9 mouse cellular contexts compared by ENCODE assay signal in genomic region chr1:57333550-57334213, GRCm38 (mm10). TPM values are rescaled to one million over a fixed set of nuclear protein-coding genes. Genes with fewer than 3 reads are reported as not detected.
DNase-seq lines count a peak whose midpoint lies in the region; ATAC-seq and TF ChIP-seq lines count a peak whose summit lies in the region.
"Had no signal": no experiment of that assay in that cellular context is flagged by ENCODE, and none has a peak within 500 bp of the region (broad histone marks: within the 10 kb centered on the region; RNA-seq: fewer than 3 reads in every experiment).

No protein-coding gene starts in this region.

- no peaks in the 10 kb centered on the region for H3K27me3 ChIP-seq in midbrain, embryonic 15.5 days (replicated peaks)
- 0 out of 2 replicates have a peak, but pooled peaks cover 2% of the 10 kb centered on the region for H3K27me3 ChIP-seq in midbrain, embryonic 13.5 days
- no peaks in the 10 kb centered on the region for H3K27me3 ChIP-seq in heart, embryonic 11.5 days (ENCODE audit: control insufficient read depth, insufficient read depth, low read length)
- no peaks in the 10 kb centered on the region for H3K27me3 ChIP-seq in stomach, postnatal 0 days (ENCODE audit: control insufficient read depth, insufficient read depth, low read length)
- H3K27me3 ChIP-seq: liver, embryonic 15.5 days had no signal

- peaks cover 6% of the 10 kb centered on the region for H3K4me1 ChIP-seq in midbrain, embryonic 15.5 days
- H3K4me1 ChIP-seq in midbrain, embryonic 13.5 days (replicated peaks) = 0 out of 2 replicates have a peak, but pooled peaks cover 5% of the 10 kb centered on the region
- no peaks in the 10 kb centered on the region for H3K4me1 ChIP-seq in heart, embryonic 11.5 days (ENCODE audit: control insufficient read depth, insufficient read depth, low read length)
- H3K4me1 ChIP-seq in stomach, postnatal 0 days (replicated peaks; ENCODE audit: control insufficient read depth, insufficient read depth) = no peaks in the 10 kb centered on the region
- H3K4me1 ChIP-seq: liver, embryonic 15.5 days had no signal

- no peak for TF ChIP-seq EP300 in stomach, postnatal 0 days (optimal IDR thresholded peaks at IDR 0.05)

- peak; percentile 37 to 47 for DNase-seq in cerebellum, postnatal 14 days
- DNase-seq in cerebellum, adult 8-10 months = no peak
- DNase-seq in lung, postnatal 25 days (ENCODE audit: low spot score) = peak; percentile 3
- no peak for DNase-seq in T-cell, adult 2 months (ENCODE audit: low spot score)
- no peak for DNase-seq in stomach, postnatal 0 days (ENCODE audit: low spot score)

- no peaks in the 10 kb centered on the region for H3K36me3 ChIP-seq in midbrain, embryonic 15.5 days (replicated peaks)
- H3K36me3 ChIP-seq in midbrain, embryonic 13.5 days = no peaks in the 10 kb centered on the region
- no peaks in the 10 kb centered on the region for H3K36me3 ChIP-seq in heart, embryonic 11.5 days (ENCODE audit: control insufficient read depth, insufficient read depth, low read length)
- H3K36me3 ChIP-seq in stomach, postnatal 0 days (ENCODE audit: control insufficient read depth, insufficient read depth, low read length) = no peaks in the 10 kb centered on the region
- H3K36me3 ChIP-seq: liver, embryonic 15.5 days had no signal

- peak; percentile 54 for ATAC-seq in midbrain, embryonic 15.5 days (replicated peaks)
- no peak for ATAC-seq in midbrain, embryonic 13.5 days
- peak; percentile 78 for ATAC-seq in heart, embryonic 11.5 days (replicated peaks; ENCODE audit: insufficient number of reproducible peaks, low FRiP score, low TSS enrichment)
- no peak for ATAC-seq in stomach, postnatal 0 days (ENCODE audit: low FRiP score, low TSS enrichment)

- H3K9ac ChIP-seq in midbrain, embryonic 15.5 days = no peak overlapping the region
- H3K9ac ChIP-seq in midbrain, embryonic 13.5 days (replicated peaks) = no peak overlapping the region
- H3K9ac ChIP-seq in heart, embryonic 11.5 days (ENCODE audit: low read depth, low read length) = 0 out of 2 replicates have a peak overlapping the region, but pooled peaks have one; percentile 35
- H3K9ac ChIP-seq in stomach, postnatal 0 days (ENCODE audit: low read length) = no peak overlapping the region
- H3K9ac ChIP-seq: liver, embryonic 15.5 days had no signal

- 27% methylated on average over 11 of the region's 11 CpGs for WGBS in midbrain, embryonic 15.5 days
- 26% methylated on average over 11 of the region's 11 CpGs for WGBS in midbrain, embryonic 13.5 days
- 10% methylated on average over 11 of the region's 11 CpGs for WGBS in heart, embryonic 11.5 days (ENCODE audit: insufficient replicate concordance)
- WGBS in stomach, postnatal 0 days = 24% methylated on average over 11 of the region's 11 CpGs

- no peaks in the 10 kb centered on the region for H3K9me3 ChIP-seq in midbrain, embryonic 15.5 days
- H3K9me3 ChIP-seq in midbrain, embryonic 13.5 days = no peaks in the 10 kb centered on the region
- H3K9me3 ChIP-seq in heart, embryonic 11.5 days (replicated peaks; ENCODE audit: control insufficient read depth, low read length) = no peaks in the 10 kb centered on the region
- H3K9me3 ChIP-seq in stomach, postnatal 0 days (ENCODE audit: control insufficient read depth, low read length) = no peaks in the 10 kb centered on the region
- H3K9me3 ChIP-seq: liver, embryonic 15.5 days had no signal

- no peak for TF ChIP-seq CTCF in stomach, postnatal 0 days (IDR thresholded peaks at IDR 0.05; ENCODE audit: low read depth)

- H3K4me3 ChIP-seq in midbrain, embryonic 15.5 days = no peak overlapping the region
- H3K4me3 ChIP-seq in midbrain, embryonic 13.5 days (replicated peaks) = no peak overlapping the region
- peak overlapping the region; percentile 12; the same call in 1 of the 2 replicates for H3K4me3 ChIP-seq in heart, embryonic 11.5 days (ENCODE audit: low read depth, low read length)
- H3K4me3 ChIP-seq in stomach, postnatal 0 days (ENCODE audit: low read depth, low read length) = no peak overlapping the region
- H3K4me3 ChIP-seq: liver, embryonic 15.5 days had no signal

- H3K4me2 ChIP-seq in midbrain, embryonic 15.5 days = no peak overlapping the region
- H3K4me2 ChIP-seq in midbrain, embryonic 13.5 days (replicated peaks) = no peak overlapping the region
- H3K4me2 ChIP-seq in heart, embryonic 11.5 days = peak overlapping the region; percentile 38
- H3K4me2 ChIP-seq in stomach, postnatal 0 days (replicated peaks; ENCODE audit: low read depth) = no peak overlapping the region
- H3K4me2 ChIP-seq: liver, embryonic 15.5 days had no signal

- no peak overlapping the region for H3K27ac ChIP-seq in midbrain, embryonic 15.5 days
- no peak overlapping the region for H3K27ac ChIP-seq in midbrain, embryonic 13.5 days
- peak overlapping the region; percentile 88 for H3K27ac ChIP-seq in heart, embryonic 11.5 days (ENCODE audit: low read depth, low read length)
- no peak overlapping the region for H3K27ac ChIP-seq in stomach, postnatal 0 days (replicated peaks)
- H3K27ac ChIP-seq: liver, embryonic 15.5 days had no signal

RNA-seq across cellular contexts. Expression of gene 1700066M21Rik, which starts 43.7 kb away (rescaled TPM):
- polyA plus RNA-seq in midbrain, embryonic 15.5 days (2015; fragmentation: Nextera tagmentation; extraction: Ambion mirVana) = 16.8 and 17.3 TPM in 2 replicates
- polyA plus RNA-seq in midbrain, embryonic 13.5 days (2015; fragmentation: Nextera tagmentation; extraction: Ambion mirVana) = 14.1 and 14.3 TPM in 2 replicates
- 9.5 and 13.1 TPM in 2 replicates for polyA plus RNA-seq in heart, embryonic 11.5 days (2014; fragmentation: Nextera tagmentation; extraction: Ambion mirVana)
- 7.5 and 7.6 TPM in 2 replicates for polyA plus RNA-seq in stomach, postnatal 0 days (2015; fragmentation: Nextera tagmentation; extraction: Ambion mirVana)

Comparison
In these comparisons a context has a peak if more than half of its experiments do, and no peak if none do; other contexts are left out.
1. DNase-seq: peak in cerebellum, postnatal 14 days (2 of 2) and lung, postnatal 25 days (single experiment); none in cerebellum, adult 8-10 months (single experiment), T-cell, adult 2 months (single experiment) and stomach, postnatal 0 days (single experiment).
2. ATAC-seq: peak in midbrain, embryonic 15.5 days (single experiment) and heart, embryonic 11.5 days (single experiment); none in midbrain, embryonic 13.5 days (single experiment) and stomach, postnatal 0 days (single experiment).